ENCODE assay signal across 18 mouse cellular contexts in the genomic region with DNA sequence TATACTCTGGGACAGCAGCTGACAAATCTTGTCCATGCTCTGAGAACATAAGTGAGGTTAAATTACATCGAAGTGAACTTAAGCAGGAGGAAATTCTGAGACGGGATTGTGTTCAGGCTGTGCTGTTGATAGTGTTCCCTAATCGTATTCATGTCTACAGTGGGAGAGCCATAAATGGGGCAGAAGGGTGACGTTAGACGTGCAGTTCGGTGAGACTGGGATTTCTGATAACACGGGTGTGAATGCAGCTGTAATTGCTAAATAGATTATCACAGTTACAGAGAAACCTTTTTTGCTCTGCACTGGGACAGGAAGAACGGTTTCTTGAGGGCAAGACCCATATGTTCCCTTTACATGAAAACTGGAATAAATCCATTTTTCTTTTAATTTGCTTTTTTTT.
DNase-seq lines count a peak whose midpoint lies in the region; ATAC-seq and TF ChIP-seq lines count a peak whose summit lies in the region.
"Had no signal": no experiment of that assay in that cellular context is flagged by ENCODE, and none has a peak within 500 bp of the region (broad histone marks: within the 10 kb centered on the region; RNA-seq: fewer than 3 reads in every experiment).

No protein-coding gene starts in this region.

- H3K9ac ChIP-seq in intestine, embryonic 16.5 days (ENCODE audit: low read depth, low read length) = no peak overlapping the region
- no peak overlapping the region for H3K9ac ChIP-seq in liver, embryonic 16.5 days (ENCODE audit: low read depth, low read length)
- H3K9ac ChIP-seq: forebrain, postnatal 0 days; hindbrain, embryonic 13.5 days had no signal

- no peak overlapping the region for H3K4me3 ChIP-seq in intestine, embryonic 16.5 days (ENCODE audit: low read length)
- H3K4me3 ChIP-seq in liver, embryonic 16.5 days (ENCODE audit: low read depth, low read length) = no peak overlapping the region
- H3K4me3 ChIP-seq: heart, embryonic 10.5 days; hindbrain, embryonic 13.5 days had no signal

- no peaks in the 10 kb centered on the region for H3K36me3 ChIP-seq in intestine, embryonic 16.5 days (ENCODE audit: control insufficient read depth, insufficient read depth, low read length)
- H3K36me3 ChIP-seq in liver, embryonic 16.5 days (ENCODE audit: control insufficient read depth, insufficient read depth) = no peaks in the 10 kb centered on the region
- H3K36me3 ChIP-seq: heart, embryonic 10.5 days; hindbrain, embryonic 13.5 days had no signal

- no peak overlapping the region for H3K4me2 ChIP-seq in intestine, embryonic 16.5 days (ENCODE audit: low read depth, low read length)
- peak overlapping the region; percentile 26 for H3K4me2 ChIP-seq in liver, embryonic 16.5 days (ENCODE audit: low read depth, low read length)
- H3K4me2 ChIP-seq: hindbrain, embryonic 13.5 days had no signal

- no peak for TF ChIP-seq CTCF in brain, embryonic 14.5 days (IDR thresholded peaks at IDR 0.05; ENCODE audit: borderline replicate concordance, extremely low read depth, insufficient read depth, insufficient read length)

- no peaks in the 10 kb centered on the region for H3K9me3 ChIP-seq in intestine, embryonic 16.5 days (ENCODE audit: control insufficient read depth, low read length)
- H3K9me3 ChIP-seq in liver, embryonic 16.5 days (replicated peaks; ENCODE audit: control insufficient read depth, low read length) = no peaks in the 10 kb centered on the region
- H3K9me3 ChIP-seq: heart, embryonic 10.5 days; hindbrain, embryonic 13.5 days had no signal

- H3K27me3 ChIP-seq in intestine, embryonic 16.5 days (replicated peaks; ENCODE audit: control insufficient read depth, insufficient read depth, low read length) = no peaks in the 10 kb centered on the region
- H3K27me3 ChIP-seq in liver, embryonic 16.5 days (ENCODE audit: control insufficient read depth, insufficient read depth, low read depth, low read length) = no peaks in the 10 kb centered on the region
- H3K27me3 ChIP-seq: hindbrain, embryonic 13.5 days had no signal

- TF ChIP-seq POLR2A in brain, embryonic 14.5 days (IDR thresholded peaks at IDR 0.05; ENCODE audit: borderline replicate concordance, extremely low read depth, insufficient read depth, insufficient read length, poor library complexity, severe bottlenecking) = no peak

- ATAC-seq in intestine, embryonic 16.5 days = peak; percentile 82
- ATAC-seq in liver, embryonic 16.5 days (ENCODE audit: low read depth) = peak; percentile 98
- ATAC-seq: forebrain, postnatal 0 days had no signal

- no peaks in the 10 kb centered on the region for H3K4me1 ChIP-seq in intestine, embryonic 16.5 days (ENCODE audit: control insufficient read depth, insufficient read depth, low read length)
- H3K4me1 ChIP-seq in liver, embryonic 16.5 days (ENCODE audit: control insufficient read depth, low read depth, low read length) = peaks cover 11% of the 10 kb centered on the region
- H3K4me1 ChIP-seq: heart, embryonic 10.5 days; hindbrain, embryonic 13.5 days had no signal

- 35% methylated on average over 8 of the region's 8 CpGs for WGBS in intestine, embryonic 16.5 days
- 16% methylated on average over 8 of the region's 8 CpGs for WGBS in liver, embryonic 16.5 days (ENCODE audit: insufficient replicate concordance)

- H3K27ac ChIP-seq in intestine, embryonic 16.5 days (ENCODE audit: low read length) = no peak overlapping the region
- H3K27ac ChIP-seq in liver, embryonic 16.5 days (ENCODE audit: low read length) = peak overlapping the region; percentile 70; the same call in 1 of the 2 replicates
- H3K27ac ChIP-seq: heart, embryonic 10.5 days; hindbrain, embryonic 13.5 days had no signal

- peak; percentile 4 for DNase-seq in brain, embryonic 14.5 days (ENCODE audit: low read depth)
- DNase-seq in c-Kit-positive CD71-positive TER-119-negative erythroid progenitor cells, embryonic 14.5 days (ENCODE audit: low read depth) = peak; percentile 58
- DNase-seq in urinary bladder, postnatal 25 days (ENCODE audit: low spot score) = no peak
- DNase-seq in T-cell, adult 2 months (ENCODE audit: low spot score) = no peak
- DNase-seq in kidney, adult 9 months = no peak
- DNase-seq: adrenal gland, postnatal 10 days; cerebellum, adult 9-10 months; forebrain, postnatal 0 days; heart, postnatal 10 days; kidney, adult 11 months; kidney, postnatal 14 days; lung, postnatal 14 days; right cerebral cortex, postnatal 4 days; thymus, postnatal 25 days had no signal

Comparison
In these comparisons a context has a peak if more than half of its experiments do, and no peak if none do; other contexts are left out.
1. DNase-seq: peak in brain, embryonic 14.5 days (single experiment) and c-Kit-positive CD71-positive TER-119-negative erythroid progenitor cells, embryonic 14.5 days (single experiment); none in urinary bladder, postnatal 25 days (single experiment), T-cell, adult 2 months (single experiment) and kidney, adult 9 months (single experiment).